Mouse (Mus musculus): ENCODE results near the gene Dnaaf1. TPM values are rescaled to one million over a fixed set of nuclear protein-coding genes. Genes with fewer than 3 reads are reported as not detected.

The Dnaaf1 gene
- polyA plus RNA-seq, 1 experiment from 2014 or later: 0.13 TPM

- no peak overlapping the region for H3K27ac ChIP-seq (replicated peaks; ENCODE audit: low read depth, low read length)
- 91% methylated on average over 1 of the region's 1 CpGs for WGBS
- H3K27me3 ChIP-seq (ENCODE audit: control insufficient read depth, insufficient read depth, low read length): no peaks in the 10 kb centered on the region
- H3K4me1 ChIP-seq (ENCODE audit: control insufficient read depth, insufficient read depth, low read length): 0 out of 2 replicates have a peak, but pooled peaks cover 3% of the 10 kb centered on the region
- no peak overlapping the region for H3K9ac ChIP-seq (replicated peaks; ENCODE audit: low read length)
- no peaks in the 10 kb centered on the region for H3K9me3 ChIP-seq (ENCODE audit: control insufficient read depth, low read length)
- no peak overlapping the region for H3K4me3 ChIP-seq (replicated peaks; ENCODE audit: low read depth, low read length)
- H3K36me3 ChIP-seq (ENCODE audit: control insufficient read depth, insufficient read depth, low read length): no peaks in the 10 kb centered on the region
- DNase-seq: no peak
- ATAC-seq (ENCODE audit: low FRiP score, low TSS enrichment): no peak
- no peak overlapping the region for H3K4me2 ChIP-seq (ENCODE audit: low read length)
These were observed 67.9 kb downstream of the Dnaaf1 start for GRCm38 (mm10) chr8:119642960-119643359.

GRCm38 (mm10) chr8:119644429-119644960, 69.5 kb downstream of the Dnaaf1 start:
- DNase-seq: peak; percentile 65
- Histone ChIP-seq H3K27me3 (ENCODE audit: control insufficient read depth, insufficient read depth, low read length) (no peaks in the 10 kb centered on the region), H3K9me3 (ENCODE audit: control insufficient read depth, low read length) (no peaks in the 10 kb centered on the region), H3K4me2 (ENCODE audit: low read length) (no peak overlapping the region), H3K4me3 (replicated peaks; ENCODE audit: low read depth, low read length) (no peak overlapping the region), H3K9ac (replicated peaks; ENCODE audit: low read length) (no peak overlapping the region), H3K27ac (replicated peaks; ENCODE audit: low read depth, low read length) (peak overlapping the region; percentile 84), H3K4me1 (ENCODE audit: control insufficient read depth, insufficient read depth, low read length) (0 out of 2 replicates have a peak, but pooled peaks cover 3% of the 10 kb centered on the region), H3K36me3 (ENCODE audit: control insufficient read depth, insufficient read depth, low read length) (no peaks in the 10 kb centered on the region)
- 63% methylated on average over 17 of the region's 17 CpGs for WGBS
- no peak; the same call in 1 of the 2 replicates for ATAC-seq (ENCODE audit: low FRiP score, low TSS enrichment)

DNA sequence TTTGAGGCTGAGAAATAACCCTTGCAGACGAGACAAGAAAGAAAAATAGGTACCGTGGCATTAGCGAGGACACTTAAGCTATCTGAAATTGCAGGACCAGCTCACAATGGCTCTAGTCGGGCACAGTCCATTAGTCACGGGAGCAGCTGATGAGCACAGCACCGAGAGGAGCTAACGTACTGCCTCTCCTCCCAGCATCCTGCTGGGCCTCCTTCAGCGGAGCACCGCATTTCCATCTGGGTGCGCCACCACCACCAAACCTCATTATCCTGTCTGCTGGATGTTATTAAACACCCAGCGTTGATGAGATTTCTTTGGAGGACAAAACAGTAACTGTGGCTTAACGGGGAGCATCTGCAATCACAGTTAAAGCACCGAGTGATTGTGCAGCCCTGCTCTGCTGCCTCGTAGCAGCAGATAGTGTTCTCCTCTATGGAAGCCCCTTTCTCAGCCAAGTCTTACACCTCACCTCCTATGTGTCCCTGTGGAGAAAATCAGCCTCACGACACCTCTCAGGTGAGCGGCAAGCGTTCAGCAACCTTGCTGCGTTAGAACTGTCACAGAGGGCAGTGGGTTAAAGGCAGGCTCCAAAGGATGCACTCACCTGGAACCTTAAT, 70.1 kb downstream of the Dnaaf1 start:
- Histone ChIP-seq H3K9ac (replicated peaks; ENCODE audit: low read length) (no peak overlapping the region), H3K27me3 (ENCODE audit: control insufficient read depth, insufficient read depth, low read length) (no peaks in the 10 kb centered on the region), H3K27ac (replicated peaks; ENCODE audit: low read depth, low read length) (peak overlapping the region; percentile 84), H3K4me3 (replicated peaks; ENCODE audit: low read depth, low read length) (no peak overlapping the region), H3K4me2 (ENCODE audit: low read length) (no peak overlapping the region), H3K4me1 (ENCODE audit: control insufficient read depth, insufficient read depth, low read length) (0 out of 2 replicates have a peak, but pooled peaks cover 3% of the 10 kb centered on the region), H3K36me3 (ENCODE audit: control insufficient read depth, insufficient read depth, low read length) (no peaks in the 10 kb centered on the region), H3K9me3 (ENCODE audit: control insufficient read depth, low read length) (no peaks in the 10 kb centered on the region)
- WGBS: 36% methylated on average over 18 of the region's 18 CpGs
- DNase-seq (peak; percentile 68), ATAC-seq (ENCODE audit: low FRiP score, low TSS enrichment) (peak; percentile 53; the same call in 1 of the 2 replicates)

DNA sequence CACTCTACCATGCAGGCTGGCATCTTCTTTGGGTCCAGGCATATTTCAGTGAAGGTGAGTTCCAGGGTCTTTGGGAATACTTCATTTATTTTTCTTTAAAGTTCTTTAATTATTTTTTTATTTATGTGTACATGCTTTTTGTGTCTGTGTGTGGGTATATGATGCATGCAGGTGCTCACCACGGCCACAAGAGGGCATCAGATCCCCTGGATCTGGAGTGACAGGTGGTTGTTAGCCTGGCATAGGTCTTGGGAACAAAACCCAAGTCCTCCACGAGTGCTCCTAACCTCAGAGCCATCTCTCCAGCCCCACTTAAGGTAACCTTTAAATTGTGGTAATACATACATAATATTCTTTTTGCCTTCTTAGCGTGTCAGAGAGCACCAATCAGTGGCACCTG, 71.2 kb downstream of the Dnaaf1 start:
- no peaks in the 10 kb centered on the region for H3K36me3 ChIP-seq (ENCODE audit: control insufficient read depth, insufficient read depth, low read length)
- DNase-seq (no peak), ATAC-seq (ENCODE audit: low FRiP score, low TSS enrichment) (no peak)
- H3K9me3 ChIP-seq (ENCODE audit: control insufficient read depth, low read length): no peaks in the 10 kb centered on the region
- H3K4me2 ChIP-seq (ENCODE audit: low read length): no peak overlapping the region
- no peak overlapping the region for H3K4me3 ChIP-seq (replicated peaks; ENCODE audit: low read depth, low read length)
- no peak overlapping the region for H3K27ac ChIP-seq (replicated peaks; ENCODE audit: low read depth, low read length)
- H3K9ac ChIP-seq (replicated peaks; ENCODE audit: low read length): no peak overlapping the region
- H3K27me3 ChIP-seq (ENCODE audit: control insufficient read depth, insufficient read depth, low read length): no peaks in the 10 kb centered on the region
- 0 out of 2 replicates have a peak, but pooled peaks cover 3% of the 10 kb centered on the region for H3K4me1 ChIP-seq (ENCODE audit: control insufficient read depth, insufficient read depth, low read length)
- 76% methylated on average over 3 of the region's 3 CpGs for WGBS

GRCm38 (mm10) chr8:119646846-119647245, 71.8 kb downstream of the Dnaaf1 start:
- Histone ChIP-seq H3K36me3 (ENCODE audit: control insufficient read depth, insufficient read depth, low read length) (no peaks in the 10 kb centered on the region), H3K4me1 (ENCODE audit: control insufficient read depth, insufficient read depth, low read length) (0 out of 2 replicates have a peak, but pooled peaks cover 3% of the 10 kb centered on the region), H3K27ac (replicated peaks; ENCODE audit: low read depth, low read length) (no peak overlapping the region), H3K9me3 (ENCODE audit: control insufficient read depth, low read length) (no peaks in the 10 kb centered on the region), H3K4me3 (replicated peaks; ENCODE audit: low read depth, low read length) (no peak overlapping the region), H3K9ac (replicated peaks; ENCODE audit: low read length) (no peak overlapping the region), H3K27me3 (ENCODE audit: control insufficient read depth, insufficient read depth, low read length) (no peaks in the 10 kb centered on the region), H3K4me2 (ENCODE audit: low read length) (no peak overlapping the region)
- ATAC-seq (ENCODE audit: low FRiP score, low TSS enrichment) (no peak), DNase-seq (no peak)
- WGBS: 88% methylated on average over 7 of the region's 7 CpGs

Other genes with a start within 250 kb of the Dnaaf1 start
- gene Hsbp1, start 230.7 kb upstream of the Dnaaf1 start, polyA plus RNA-seq (2014; fragmentation: Nextera tagmentation; extraction: Ambion mirVana): 693 and 850 TPM in 2 replicates
- 17.6 and 19.4 TPM in 2 replicates for gene Mlycd, start 180.4 kb upstream of the Dnaaf1 start, polyA plus RNA-seq (2014; fragmentation: Nextera tagmentation; extraction: Ambion mirVana)
- gene Osgin1, start 141.1 kb upstream of the Dnaaf1 start, polyA plus RNA-seq (2014; fragmentation: Nextera tagmentation; extraction: Ambion mirVana): 0.26 TPM in 1 of 2 replicates, not detected in the other
- gene Necab2, start 128.5 kb upstream of the Dnaaf1 start, polyA plus RNA-seq (2014; fragmentation: Nextera tagmentation; extraction: Ambion mirVana): 45.7 and 56.4 TPM in 2 replicates
- gene Slc38a8, start 73.5 kb upstream of the Dnaaf1 start, polyA plus RNA-seq (2014; fragmentation: Nextera tagmentation; extraction: Ambion mirVana): not detected in 2 replicates
- 40.4 and 59.5 TPM in 2 replicates for gene Mbtps1, start 16.5 kb upstream of the Dnaaf1 start, polyA plus RNA-seq (2014; fragmentation: Nextera tagmentation; extraction: Ambion mirVana)
- 178 and 204 TPM in 2 replicates for gene Hsdl1, start 52 bp upstream of the Dnaaf1 start, polyA plus RNA-seq (2014; fragmentation: Nextera tagmentation; extraction: Ambion mirVana)
- gene Taf1c, start 30.0 kb downstream of the Dnaaf1 start, polyA plus RNA-seq (2014; fragmentation: Nextera tagmentation; extraction: Ambion mirVana): 14.6 and 16.6 TPM in 2 replicates
- gene Adad2, start 37.5 kb downstream of the Dnaaf1 start, polyA plus RNA-seq (2014; fragmentation: Nextera tagmentation; extraction: Ambion mirVana): 0.21 and 0.32 TPM in 2 replicates
- gene Kcng4, start 60.4 kb downstream of the Dnaaf1 start, polyA plus RNA-seq (2014; fragmentation: Nextera tagmentation; extraction: Ambion mirVana): 0.15 and 0.55 TPM in 2 replicates
- 2.3 and 3.4 TPM in 2 replicates for gene Wfdc1, start 91.1 kb downstream of the Dnaaf1 start, polyA plus RNA-seq (2014; fragmentation: Nextera tagmentation; extraction: Ambion mirVana)
- gene Atp2c2, start 124.8 kb downstream of the Dnaaf1 start, polyA plus RNA-seq (2014; fragmentation: Nextera tagmentation; extraction: Ambion mirVana): 0.08 and 0.11 TPM in 2 replicates
- gene Tldc1, start 203.2 kb downstream of the Dnaaf1 start, polyA plus RNA-seq (2014; fragmentation: Nextera tagmentation; extraction: Ambion mirVana): 5.8 and 6.3 TPM in 2 replicates